Mouse (Mus musculus) T-helper 1 cell (primary cell): Measurements from ENCODE around the gene Psmd9.
"Not testable (repeated sequence)": the region's sequence is repeated elsewhere in the genome, so short reads cannot be mapped to it uniquely, and the experiment has no call there.

ENCODE experiments used
- in situ Hi-C: fragments of 300-600 bp; cut with MboI, MseI; formaldehyde crosslinking; loops from one replicate; pipeline ENCODE4 v1.15.1; 2025; ENCODE audit warnings: high pct_unique_total_duplicates

Gene Psmd9

DNA sequence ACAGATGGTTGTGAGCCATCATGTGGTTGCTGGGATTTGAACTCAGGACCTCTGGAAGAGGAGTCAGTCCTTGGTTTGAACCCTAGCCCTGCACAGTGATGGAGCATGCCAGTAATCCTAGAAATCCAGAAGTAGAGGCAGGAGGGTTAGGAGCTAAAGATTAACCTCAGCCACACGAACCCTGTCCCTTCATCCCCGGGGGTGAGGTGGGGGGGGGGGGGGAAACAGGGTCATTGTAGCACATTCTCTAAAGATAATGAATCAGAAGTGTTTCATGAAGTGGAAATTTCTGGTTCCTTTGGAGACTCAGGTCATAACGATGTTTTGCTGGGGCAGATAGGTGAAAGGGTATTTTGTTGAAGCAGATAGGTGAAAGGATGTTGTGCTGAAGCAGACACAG lies 21.7 kb downstream of the Psmd9 start:
- in situ Hi-C loops = no loop called here

DNA sequence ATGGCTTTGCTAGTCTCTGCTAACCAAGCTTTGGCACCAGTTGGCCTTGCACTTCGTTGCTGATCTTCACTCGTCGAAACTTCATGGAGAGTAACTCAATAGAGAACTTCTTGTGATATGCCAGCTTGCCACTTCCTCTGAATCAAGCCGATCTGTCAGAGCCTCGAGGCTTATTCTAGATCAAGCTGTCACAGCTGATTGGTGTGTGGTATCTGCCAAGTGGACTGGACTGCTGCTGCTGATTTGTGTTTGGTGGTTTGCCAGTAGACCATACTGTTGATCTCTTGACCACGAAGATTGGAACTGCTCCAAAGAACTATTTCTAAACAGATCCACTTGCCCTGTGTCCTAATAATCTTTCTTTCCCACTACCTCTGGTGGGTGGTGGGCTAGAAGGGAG lies 22.2 kb downstream of the Psmd9 start:
- in situ Hi-C loops = no loop called here

DNA sequence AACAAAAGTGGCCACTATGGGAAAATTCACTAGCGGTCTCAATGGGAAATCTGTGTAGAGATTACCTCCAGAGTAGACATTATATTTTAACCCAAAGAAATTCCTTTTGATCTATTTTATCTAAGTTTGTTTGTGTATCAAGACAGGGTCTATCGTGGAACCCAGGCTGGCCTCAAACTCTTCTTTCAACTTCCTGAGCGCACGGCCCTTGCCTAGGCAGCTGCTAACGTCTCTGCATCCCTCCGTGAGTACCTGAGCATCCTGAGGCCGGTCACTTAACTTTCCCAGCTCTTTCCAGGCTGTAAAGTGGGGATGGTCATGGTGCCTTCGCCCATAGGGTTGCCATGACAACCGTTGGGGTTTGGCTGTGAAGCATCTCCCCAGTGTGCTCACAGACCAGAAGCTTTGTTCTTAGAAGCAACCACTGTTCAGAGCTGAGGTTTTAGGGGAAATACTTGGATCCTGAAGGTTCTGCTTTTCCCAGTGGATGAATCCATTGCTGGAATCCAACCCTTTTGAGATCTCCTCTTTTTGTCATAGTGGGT lies 23.5 kb downstream of the Psmd9 start:
- in situ Hi-C loops = no loop called here

DNA sequence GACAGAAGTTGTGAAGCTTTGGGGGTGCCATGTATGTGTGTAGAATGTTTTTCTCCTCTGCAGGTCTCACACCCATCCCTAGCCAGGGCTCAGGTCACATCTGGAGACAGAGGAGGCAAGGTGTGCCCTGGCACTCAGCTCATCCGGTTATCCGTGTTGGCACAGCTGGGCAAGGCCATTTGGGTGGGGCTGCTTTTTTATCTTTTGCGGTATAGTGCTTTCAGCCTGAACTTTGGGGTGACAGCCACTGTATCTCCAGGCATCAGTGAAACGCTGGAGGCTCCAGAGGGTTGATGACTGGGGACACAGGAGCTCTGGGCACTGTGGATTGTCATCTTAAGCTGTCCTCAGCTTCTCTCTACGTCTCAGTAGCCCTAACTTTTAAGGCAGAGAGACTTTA lies 24.2 kb downstream of the Psmd9 start:
- in situ Hi-C loops = no loop called here

DNA sequence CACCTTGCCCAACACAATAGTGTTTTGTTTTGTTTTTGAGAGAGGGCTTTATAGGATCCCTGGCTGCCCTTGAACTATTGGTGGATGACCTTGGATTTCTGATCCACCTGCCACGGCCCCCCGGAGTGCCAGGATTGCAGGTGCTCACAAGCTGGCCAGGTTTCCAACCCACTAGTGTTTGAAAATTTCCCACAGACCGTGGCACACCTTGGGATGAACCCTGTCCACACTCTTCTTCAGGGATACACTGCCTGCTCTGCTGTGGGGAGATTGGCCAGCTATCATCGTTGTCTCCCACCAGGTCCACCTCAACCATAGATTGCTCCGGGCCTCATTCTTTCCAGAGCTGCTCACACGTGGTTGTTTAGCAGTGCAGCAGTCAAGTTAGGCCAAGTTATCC lies 25.6 kb downstream of the Psmd9 start:
- in situ Hi-C loops = no loop called here

DNA sequence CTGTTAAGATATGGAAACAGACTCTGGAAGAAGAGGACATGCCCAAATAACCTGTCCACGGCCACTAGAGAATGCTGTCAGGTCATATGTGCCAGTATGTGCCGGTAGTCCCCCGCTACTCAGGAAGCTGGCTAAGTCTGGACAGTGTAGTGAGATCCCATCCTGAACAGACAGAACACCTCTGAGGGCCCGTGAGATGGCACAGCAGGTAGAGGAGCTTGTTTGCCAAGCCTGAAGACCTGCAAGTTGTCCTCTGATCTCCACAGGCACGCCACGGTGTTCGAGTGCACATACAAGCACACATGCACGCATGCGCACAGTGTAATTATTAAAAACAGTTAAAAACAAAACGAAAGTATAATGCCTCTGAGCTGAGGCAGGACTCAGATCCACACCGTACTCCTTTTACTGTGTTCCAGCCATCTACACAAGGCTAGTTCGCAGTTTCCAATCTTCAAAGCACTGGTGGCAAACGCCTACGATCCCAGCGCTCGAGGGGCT lies 26.3 kb downstream of the Psmd9 start:
- in situ Hi-C loops = no loop called here

DNA sequence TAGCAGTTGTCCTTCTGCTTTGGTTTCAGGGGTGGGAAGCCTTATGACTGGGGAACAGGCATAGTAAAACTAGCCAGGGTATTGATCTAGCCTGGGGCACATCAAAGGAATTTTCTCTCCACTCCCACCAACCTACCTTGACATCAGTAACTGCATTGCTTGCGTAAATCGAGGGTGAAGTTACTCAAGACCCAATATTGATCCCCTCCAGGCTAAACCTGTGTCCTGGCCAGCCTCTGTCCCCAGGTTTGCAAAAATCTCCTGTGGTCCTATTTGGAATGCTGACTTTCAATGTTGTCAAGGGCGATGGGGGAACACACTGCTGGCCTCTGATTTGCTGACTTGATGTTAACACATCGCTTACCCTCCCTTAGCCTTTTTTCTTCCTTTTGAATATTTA lies 27.5 kb downstream of the Psmd9 start:
- in situ Hi-C loops = no loop called here

DNA sequence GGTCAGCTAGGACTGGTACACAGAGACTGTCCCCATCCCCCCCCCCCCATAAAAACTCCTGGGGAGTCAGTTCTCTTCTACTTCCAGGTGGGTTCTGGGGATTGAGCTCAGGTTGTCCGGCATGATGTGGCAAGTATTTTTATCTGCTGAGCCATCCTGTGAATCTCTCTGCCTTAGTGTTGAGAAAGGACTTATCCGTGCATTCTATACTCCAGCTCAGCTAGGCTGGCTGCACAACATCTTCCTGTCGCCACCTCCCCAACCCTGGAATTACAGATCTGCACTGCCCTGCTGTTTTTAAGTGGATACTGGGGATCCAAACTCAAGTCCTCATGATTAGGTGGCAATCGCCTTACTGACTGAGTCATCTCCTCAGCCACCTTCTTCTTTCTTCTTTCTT lies 29.3 kb downstream of the Psmd9 start:
- in situ Hi-C loops = no loop called here

DNA sequence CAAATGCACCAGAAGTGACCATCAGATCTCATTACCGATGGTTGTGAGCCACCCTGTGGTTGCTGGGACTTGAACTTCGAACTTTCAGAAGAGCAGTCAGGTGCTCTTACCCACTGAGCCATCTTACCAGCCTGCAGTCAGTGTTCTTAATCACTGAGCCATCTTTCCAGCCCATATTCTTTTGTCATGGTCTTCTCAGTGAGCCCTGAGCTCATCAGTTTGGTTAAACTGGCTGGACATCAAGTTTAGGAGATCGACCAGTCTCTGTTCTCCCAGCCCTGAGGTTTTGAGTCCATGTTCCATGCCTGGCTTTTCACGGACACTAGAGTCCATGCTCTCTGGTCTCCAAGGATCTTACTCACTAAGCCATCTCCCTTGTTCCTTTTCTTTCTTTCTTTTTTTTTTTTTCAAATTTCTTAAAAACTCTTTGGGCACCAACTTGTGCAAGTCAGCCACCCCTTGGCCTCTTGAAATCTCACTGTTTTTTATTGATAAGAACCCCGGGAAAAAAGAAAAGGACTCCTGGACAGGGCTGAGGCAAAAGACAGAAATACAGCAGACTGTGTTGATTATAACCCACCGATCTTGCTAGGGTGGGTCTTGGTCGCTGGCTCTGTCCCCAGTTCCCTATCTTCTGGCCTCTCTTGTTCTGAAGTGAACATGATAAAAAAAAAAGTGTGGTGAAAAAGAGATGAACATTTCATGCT lies 31.8 kb downstream of the Psmd9 start:
- in situ Hi-C loops = not testable (repeated sequence)

DNA sequence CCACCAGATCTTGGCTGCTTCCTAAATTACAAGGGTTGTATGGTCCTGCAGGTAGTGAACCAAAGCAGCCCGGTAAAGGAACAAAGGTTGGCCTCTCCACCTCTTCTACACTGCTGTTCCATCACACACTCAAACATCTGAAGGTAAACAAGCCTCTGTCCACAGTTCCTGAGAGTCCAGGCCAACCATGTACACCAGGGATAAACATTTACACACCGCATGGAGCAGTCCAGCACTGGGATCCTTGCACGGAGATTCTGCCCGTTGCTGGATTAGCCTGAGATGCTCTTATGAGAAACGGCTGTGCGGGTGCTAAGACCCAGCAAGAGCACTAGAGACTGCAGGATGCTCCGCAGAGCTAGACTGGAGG lies 32.3 kb downstream of the Psmd9 start:
- in situ Hi-C loops = no loop called here

DNA sequence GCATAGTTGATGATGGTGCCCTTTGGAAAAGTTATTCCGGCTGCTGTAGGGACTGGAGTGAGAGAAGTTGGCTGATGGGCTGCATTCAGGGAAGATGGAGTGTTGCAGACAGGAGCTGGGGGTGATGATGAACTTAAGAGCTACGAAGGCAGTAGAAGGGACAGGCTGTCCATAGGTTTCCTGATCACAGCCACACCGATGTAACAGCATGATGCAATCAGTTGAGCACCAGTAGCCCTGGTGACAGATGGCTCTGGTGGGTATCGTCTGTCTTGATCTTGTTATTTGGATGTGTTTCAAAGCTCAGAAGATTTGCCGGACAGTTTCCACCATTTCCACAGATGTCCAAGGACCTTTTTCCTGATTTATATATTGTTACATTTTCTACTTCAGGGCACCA lies 32.8 kb downstream of the Psmd9 start:
- in situ Hi-C loops = no loop called here

DNA sequence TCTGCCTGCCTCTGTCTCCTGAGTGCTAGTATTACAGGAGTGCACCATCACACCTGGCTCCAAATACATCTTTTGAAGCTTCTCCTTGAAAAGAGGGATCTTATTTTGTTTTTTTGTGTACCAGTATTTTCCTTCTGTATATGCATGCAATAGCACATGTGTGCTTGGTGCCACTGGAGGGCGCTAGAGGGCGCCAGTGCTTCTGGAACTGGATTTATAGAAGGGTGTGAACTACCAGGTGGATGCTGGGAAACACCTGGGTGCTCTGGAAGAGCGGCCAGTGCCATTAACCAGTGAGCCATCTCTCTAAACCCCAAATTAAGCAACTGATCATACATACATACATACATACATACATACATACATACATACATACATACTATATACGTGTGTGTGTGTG lies 33.6 kb downstream of the Psmd9 start:
- in situ Hi-C loops = not testable (repeated sequence)

DNA sequence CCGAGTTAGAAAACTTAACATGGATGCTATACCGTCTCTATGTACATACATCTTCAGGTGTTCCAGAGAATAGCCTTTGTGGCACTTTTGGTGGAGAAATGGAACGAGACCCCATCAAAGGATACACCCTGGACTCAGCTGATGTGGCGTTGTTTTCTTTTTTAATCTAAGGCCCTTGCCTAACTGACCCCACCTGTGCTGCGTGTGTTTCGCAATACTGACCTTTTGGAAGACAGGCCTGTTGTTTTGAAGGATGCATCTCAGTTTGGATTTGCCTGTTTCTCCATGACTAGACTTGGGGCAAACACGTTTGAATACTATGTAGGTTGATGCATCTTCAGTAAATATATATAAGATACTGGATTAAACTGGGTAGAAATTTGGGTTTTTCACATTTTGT lies 34.4 kb downstream of the Psmd9 start:
- in situ Hi-C loops = not testable (repeated sequence)

DNA sequence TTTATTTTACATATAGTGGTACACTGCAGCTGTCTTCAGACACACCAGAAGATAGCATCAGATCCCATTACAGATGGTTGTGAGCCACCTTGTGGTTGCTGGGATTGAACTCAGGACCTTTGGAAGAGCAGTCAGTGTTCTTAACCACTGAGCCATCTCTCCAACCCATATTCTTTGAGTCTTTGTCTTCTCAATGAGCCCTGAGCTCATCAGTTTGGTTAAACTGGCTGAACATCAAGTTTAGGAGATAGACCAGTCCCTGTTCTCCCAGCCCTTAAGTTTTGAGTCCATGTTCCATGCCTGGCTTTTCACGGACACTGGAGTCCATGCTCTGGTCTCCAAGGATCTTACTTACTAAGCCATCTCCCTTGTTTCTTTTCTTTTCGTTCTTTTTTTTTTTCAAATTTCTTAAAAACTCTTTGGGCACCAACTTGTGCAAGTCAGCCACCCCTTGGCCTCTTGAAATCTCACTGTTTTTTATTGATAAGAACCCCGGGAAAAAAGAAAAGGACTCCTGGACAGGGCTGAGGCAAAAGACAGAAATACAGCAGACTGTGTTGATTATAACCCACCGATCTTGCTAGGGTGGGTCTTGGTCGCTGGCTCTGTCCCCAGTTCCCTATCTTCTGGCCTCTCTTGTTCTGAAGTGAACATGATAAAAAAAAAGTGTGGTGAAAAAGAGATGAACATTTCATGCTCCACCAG lies 53.3 kb downstream of the Psmd9 start:
- in situ Hi-C loops = not testable (repeated sequence)

DNA sequence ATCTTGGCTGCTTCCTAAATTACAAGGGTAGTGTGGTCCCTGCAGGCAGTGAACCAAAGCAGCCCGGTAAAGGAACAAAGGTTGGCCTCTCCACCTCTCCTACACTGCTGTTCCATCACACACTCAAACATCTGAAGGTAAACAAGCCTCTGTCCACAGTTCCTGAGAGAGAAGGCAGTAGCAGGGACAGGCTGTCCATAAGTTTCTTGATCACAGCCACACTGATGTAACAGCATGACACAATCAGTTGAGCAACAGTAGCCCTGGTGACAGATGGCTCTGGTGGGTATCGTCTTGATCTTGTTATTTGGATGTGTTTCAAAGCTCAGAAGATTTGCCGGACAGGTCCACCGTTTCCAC lies 53.8 kb downstream of the Psmd9 start:
- in situ Hi-C loops = no loop called here

DNA sequence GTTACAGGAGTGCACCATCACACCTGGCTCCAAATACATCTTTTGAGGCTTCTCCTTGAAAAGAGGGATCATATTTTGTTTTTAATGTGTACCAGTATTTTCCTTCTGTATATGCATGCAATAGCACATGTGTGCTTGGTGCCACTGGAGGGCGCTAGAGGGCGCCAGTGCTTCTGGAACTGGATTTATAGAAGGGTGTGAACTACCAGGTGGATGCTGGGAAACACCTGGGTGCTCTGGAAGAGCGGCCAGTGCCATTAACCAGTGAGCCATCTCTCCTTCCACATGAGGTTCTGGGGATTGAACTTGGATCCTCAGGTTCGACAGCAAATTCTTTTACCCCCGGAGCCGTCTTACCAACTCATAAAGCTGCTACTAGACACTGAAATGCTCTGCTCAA lies 54.6 kb downstream of the Psmd9 start:
- in situ Hi-C loops = not testable (repeated sequence)

DNA sequence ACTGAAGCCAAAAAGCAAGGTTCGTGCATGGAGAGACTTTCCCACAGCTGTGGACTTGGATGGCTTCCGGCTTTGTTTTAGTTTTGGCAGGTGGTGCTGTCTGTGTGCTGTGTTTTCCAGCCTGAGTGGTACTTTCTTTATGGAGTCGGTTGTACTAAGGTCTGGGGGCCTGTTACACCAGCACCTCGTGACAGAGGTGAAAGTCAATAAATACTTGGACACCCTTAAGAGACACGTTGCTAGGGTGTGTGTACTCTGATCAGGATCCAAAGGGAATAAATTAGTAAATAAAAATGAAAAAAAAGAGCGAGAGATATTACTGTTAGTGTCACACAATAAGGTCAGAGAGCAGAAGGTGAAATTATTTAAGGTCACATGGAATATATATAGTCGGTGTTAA lies 57.6 kb downstream of the Psmd9 start:
- in situ Hi-C loops = no loop called here

DNA sequence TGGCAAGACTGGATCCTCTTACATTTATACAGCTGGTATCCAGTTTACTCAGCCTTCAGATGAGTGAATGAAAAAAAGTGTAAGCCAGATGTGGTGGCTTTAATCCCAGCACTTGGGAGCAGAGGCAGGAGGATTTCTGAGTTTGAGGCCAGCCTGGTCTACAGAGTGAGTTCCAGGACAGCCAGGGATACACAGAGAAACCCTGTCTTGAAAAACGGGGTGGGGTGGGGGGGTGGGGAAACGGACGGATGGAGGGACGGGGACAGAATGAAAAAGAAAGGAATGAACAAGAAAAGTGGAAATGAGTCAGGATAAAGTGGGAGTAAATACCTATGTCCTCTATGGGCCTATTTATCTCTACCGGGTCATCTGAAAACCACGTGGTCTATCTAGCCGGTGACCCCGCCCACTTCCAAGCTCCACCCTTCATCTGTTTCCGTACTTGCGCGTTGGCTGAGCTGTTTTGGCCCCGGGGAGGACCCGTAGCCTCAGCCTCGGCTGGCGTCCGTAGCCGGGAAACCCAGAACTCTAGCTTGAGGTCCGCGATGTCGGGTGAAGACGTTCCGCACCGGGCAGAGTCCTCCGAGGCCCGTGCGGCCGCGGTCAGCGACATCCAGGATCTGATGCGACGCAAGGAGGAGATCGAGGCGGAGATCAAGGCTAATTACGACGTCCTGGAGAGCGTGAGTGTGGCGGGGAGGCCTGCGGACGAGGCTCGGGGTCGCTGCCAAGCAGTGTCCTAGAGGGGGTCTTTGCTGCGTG lies 58.7 kb downstream of the Psmd9 start:
- in situ Hi-C loops = no loop called here

DNA sequence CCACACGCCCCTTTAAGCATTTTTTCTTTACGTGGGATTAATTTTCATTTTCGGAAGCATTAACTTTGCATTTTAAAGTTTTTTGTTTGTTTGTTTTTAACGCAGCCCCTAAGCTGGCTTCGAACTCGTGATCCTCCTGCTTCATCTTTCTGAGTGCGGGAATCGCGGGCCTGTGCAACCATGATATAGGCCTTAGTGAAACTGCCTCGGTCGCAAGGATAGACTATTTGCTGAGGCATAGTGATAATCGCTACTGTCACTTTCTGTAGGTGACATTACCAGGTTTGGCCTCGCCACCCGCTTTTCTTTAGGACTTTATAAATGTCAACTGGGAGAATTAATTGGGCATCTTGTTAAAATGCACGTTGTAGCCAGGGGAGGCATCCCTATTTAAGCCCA lies 59.3 kb downstream of the Psmd9 start:
- in situ Hi-C loops = no loop called here

DNA sequence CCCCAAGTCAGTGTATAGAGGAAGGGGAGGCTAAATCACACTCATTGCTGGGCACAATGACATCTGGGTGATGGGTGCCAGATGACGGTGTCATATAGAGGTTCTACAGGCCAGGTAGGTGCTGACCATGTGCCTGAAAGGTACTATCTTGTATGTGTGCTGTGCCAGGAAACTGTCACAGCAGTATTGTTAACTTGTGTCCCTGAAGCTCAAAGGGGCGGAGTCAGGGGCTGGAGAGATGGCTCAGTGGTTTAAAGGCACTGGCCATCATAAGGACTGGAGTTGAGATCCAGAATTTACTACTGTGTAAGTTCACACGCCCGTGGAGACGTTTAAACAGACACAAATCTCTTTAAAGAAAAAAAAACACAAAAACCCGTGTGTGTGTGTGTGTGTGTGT lies 60.1 kb downstream of the Psmd9 start:
- in situ Hi-C loops = no loop called here

DNA sequence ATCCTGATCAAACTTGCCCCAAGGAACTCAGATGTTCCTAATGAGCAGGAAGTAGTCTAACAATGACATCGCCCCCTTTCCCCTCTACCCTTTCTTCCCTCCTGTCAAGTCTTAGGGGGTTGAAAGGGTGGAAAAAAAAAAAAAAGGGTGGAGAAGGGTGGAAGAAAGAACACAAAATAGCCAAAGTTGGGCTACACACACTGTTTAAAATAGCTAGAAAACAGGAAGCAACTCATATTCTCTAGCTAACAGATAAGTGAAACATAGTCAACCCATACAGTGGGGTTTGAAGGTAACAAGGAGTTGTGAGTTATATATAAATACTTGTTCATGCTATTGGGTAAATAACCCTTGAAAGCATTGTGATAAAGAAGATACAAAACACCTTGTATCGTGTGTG lies 63.0 kb downstream of the Psmd9 start:
- in situ Hi-C loops = no loop called here

DNA sequence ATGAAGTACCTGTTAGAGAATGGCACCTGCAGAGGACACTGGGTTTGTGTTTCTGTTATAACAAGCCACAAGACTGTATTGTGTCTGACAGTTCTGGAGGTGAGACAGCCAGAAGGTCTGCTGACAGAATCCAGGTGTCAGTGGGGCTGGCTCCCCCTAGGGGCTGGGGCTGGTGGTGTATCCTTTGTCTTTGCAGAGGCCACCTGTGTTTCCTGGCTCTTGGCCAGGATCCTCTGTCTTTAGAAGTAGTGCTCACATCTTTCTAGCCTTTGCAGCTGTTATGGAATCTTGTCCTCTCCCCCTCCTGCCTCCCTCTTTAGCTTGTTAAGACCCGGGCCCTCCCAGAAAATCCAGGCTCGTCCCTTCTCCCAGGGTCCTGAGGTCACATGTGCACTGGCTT lies 66.5 kb downstream of the Psmd9 start:
- in situ Hi-C loops = no loop called here

DNA sequence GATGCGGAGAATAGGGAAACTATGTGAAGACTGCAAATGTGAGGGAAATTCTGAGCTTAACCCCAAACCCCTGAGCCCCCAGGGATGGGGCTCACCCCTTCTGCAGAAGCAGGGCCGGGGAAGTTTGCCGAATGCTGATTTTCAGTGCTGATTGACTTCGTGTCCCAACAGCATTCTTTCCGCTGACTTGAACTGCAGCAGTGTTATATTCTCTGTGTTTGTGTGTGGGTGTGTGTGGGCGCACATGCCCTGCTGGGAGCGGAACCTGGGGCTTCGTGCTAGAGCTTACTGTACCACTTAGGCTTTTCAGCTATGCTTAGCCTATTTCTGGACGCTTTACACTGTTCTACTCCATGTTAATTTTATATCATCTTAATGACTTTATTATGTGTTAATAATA lies 67.2 kb downstream of the Psmd9 start:
- in situ Hi-C loops = no loop called here
